Mouse (Mus musculus) lung, postnatal 0 days (tissue): ENCODE measurements at regions not wholly inside any gene's neighbourhood (a gene's known extent, or its start where the extent isn't known, plus 50 kb on each side); places are given as distances from the start of the nearest gene placed in this dataset.

ENCODE experiments used
- CTCF ChIP-seq: IDR thresholded peaks from 2 replicates; pipeline ENCODE4 v1.5.1; 2016; ENCODE audit warnings: antibody characterized with exemption, mild to moderate bottlenecking
- EP300 ChIP-seq: IDR thresholded peaks from 2 replicates; pipeline ENCODE4 v1.6.1; 2016; ENCODE audit warnings: antibody characterized with exemption, mild to moderate bottlenecking, control low read depth

DNA sequence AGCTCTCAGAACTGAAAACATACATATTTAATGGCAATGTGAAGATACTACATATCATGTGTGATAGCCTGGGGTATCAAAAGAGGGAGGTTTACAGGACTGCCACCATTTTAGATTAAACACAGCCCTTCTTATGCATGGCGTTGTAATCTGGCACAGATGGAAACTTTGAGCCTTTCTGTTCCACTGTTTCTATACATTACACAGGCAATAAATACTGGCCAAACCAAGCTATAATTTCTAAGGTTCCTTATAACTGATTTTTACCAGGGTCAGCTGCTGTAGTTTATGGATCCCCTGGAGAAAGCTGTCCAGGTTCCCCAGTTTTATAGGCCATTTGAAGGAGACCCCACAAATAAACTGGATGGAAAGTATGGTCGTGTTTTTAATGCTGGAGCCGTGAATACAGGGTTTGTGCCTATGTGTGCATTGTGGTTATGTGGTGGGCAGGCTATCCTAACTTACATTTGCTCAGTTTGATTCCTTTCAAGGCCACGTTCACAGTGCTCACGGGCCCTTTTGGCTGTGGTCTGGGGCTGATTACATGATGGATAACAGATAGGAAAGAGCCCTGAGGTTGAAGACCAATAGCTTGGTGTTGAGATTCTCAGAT is 341.7 kb downstream of the Cmpk2 start:
- TF ChIP-seq EP300 (no peak), CTCF (no peak)
